Mouse (Mus musculus): Measurements from ENCODE around the gene Carm1.
"Not testable (repeated sequence)": the region's sequence is repeated elsewhere in the genome, so short reads cannot be mapped to it uniquely, and the experiment has no call there.

Gene Carm1

GRCm38 (mm10) chr9:21537009-21537408 is 9.7 kb upstream of the Carm1 start:
- DNase-seq (ENCODE audit: low spot score), result no peak

GRCm38 (mm10) chr9:21539981-21540753 is 6.5 kb upstream of the Carm1 start:
- DNase-seq (ENCODE audit: low spot score), result no peak

- DNase-seq (ENCODE audit: low spot score), result not testable (repeated sequence)
Measured at GRCm38 (mm10) chr9:21542001-21542400, 4.7 kb upstream of the Carm1 start.

- DNase-seq (ENCODE audit: low spot score), result no peak
Measured at GRCm38 (mm10) chr9:21545351-21545915, 1.3 kb upstream of the Carm1 start.

GRCm38 (mm10) chr9:21545916-21546788 is 542 bp upstream of the Carm1 start:
- peak; percentile 99 for DNase-seq (ENCODE audit: low spot score)

GRCm38 (mm10) chr9:21547075-21547941 is 614 bp downstream of the Carm1 start:
- peak; percentile 34 for DNase-seq (ENCODE audit: low spot score)

- DNase-seq (ENCODE audit: low spot score), result no peak
Measured at GRCm38 (mm10) chr9:21551049-21551448, 4.4 kb downstream of the Carm1 start.

GRCm38 (mm10) chr9:21553607-21554273 is 7.0 kb downstream of the Carm1 start:
- no peak for DNase-seq (ENCODE audit: low spot score)

GRCm38 (mm10) chr9:21555198-21555742 is 8.6 kb downstream of the Carm1 start:
- no peak for DNase-seq (ENCODE audit: low spot score)

GRCm38 (mm10) chr9:21556996-21557395 is 10.3 kb downstream of the Carm1 start:
- no peak for DNase-seq (ENCODE audit: low spot score)

GRCm38 (mm10) chr9:21557556-21557955 is 10.9 kb downstream of the Carm1 start:
- DNase-seq (ENCODE audit: low spot score), result no peak

- DNase-seq (ENCODE audit: low spot score), result no peak
Measured at GRCm38 (mm10) chr9:21558366-21558765, 11.7 kb downstream of the Carm1 start.

GRCm38 (mm10) chr9:21559151-21559550 is 12.5 kb downstream of the Carm1 start:
- DNase-seq (ENCODE audit: low spot score), result no peak

- DNase-seq (ENCODE audit: low spot score), result no peak
Measured at GRCm38 (mm10) chr9:21564420-21564819, 17.7 kb downstream of the Carm1 start.

GRCm38 (mm10) chr9:21565004-21565586 is 18.4 kb downstream of the Carm1 start:
- no peak for DNase-seq (ENCODE audit: low spot score)

GRCm38 (mm10) chr9:21566538-21566937 is 19.8 kb downstream of the Carm1 start:
- no peak for DNase-seq (ENCODE audit: low spot score)

GRCm38 (mm10) chr9:21567051-21567450 is 20.4 kb downstream of the Carm1 start:
- DNase-seq (ENCODE audit: low spot score), result no peak

GRCm38 (mm10) chr9:21568657-21569255 is 22.1 kb downstream of the Carm1 start:
- DNase-seq (ENCODE audit: low spot score), result no peak

- no peak for DNase-seq (ENCODE audit: low spot score)
Measured at GRCm38 (mm10) chr9:21574012-21574801, 27.5 kb downstream of the Carm1 start.

All from urinary bladder, postnatal 25 days (tissue).